Mouse (Mus musculus) lung, adult 2 months (tissue): ENCODE data around the gene Hpn.

Source experiments
- CTCF ChIP-seq: fragments of 200-500 bp; IDR thresholded peaks from 2 replicates; pipeline ENCODE4 v1.5.1; 2011; ENCODE audit warnings: mild to moderate bottlenecking, low read length, control low read depth; ENCODE audit not compliant: insufficient read depth
- POLR2A ChIP-seq: fragments of 200-500 bp; IDR thresholded peaks from 2 replicates; pipeline ENCODE4 v1.6.1; 2011; ENCODE audit warnings: low read depth, mild to moderate bottlenecking, control low read depth, low read length, borderline replicate concordance; ENCODE audit errors: extremely low read depth

DNA sequence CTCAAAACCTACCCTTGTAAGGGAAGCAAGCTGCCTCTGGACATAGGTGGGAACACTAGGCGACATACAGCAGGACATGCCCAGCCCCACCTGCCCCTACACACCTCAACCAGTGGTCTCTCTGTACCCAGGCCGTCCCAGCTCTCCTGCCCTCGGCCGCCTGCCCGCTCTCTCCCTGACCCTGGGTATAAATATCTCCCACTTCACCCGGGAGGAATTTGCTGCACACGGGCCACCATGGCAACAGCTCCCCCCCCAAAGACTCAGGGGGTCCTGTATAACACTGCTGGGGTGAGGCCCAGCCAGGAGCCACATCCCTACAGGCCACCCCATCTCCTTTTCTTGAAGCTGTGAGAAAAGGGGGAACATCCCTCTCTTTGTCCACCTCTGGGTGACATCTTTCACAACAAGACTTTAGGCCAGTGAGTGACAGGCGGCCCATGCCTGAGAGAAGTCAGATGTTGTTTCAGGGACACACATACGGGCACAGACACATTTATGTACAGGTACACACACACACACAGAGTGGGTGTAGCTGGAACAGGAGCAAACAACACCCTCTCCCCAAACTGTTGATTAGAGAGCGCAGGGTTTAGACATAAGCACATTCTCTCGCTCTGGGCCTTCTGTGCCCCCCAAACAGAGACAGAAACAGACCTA is 60.3 kb downstream of the Hpn start:
- TF ChIP-seq POLR2A (peak; percentile 28; the same call in 1 of the 2 replicates), CTCF (no peak)
